Mouse (Mus musculus) cortical plate, adult 2 months (tissue): ENCODE measurements around the gene Hyal3.

ENCODE experiments used
- CTCF ChIP-seq: fragments of 200-500 bp; IDR thresholded peaks from 2 replicates; pipeline ENCODE4 v1.5.1; 2011; ENCODE audit warnings: mild to moderate bottlenecking, control low read depth, low read length; ENCODE audit not compliant: insufficient read depth; ENCODE audit errors: extremely low read depth
- POLR2A ChIP-seq: fragments of 200-500 bp; IDR thresholded peaks from 2 replicates; pipeline ENCODE4 v1.6.1; 2011; ENCODE audit warnings: mild to moderate bottlenecking, low read length, control low read depth; ENCODE audit not compliant: insufficient read depth; ENCODE audit errors: extremely low read depth

- no peak for TF ChIP-seq CTCF
- TF ChIP-seq POLR2A: no peak
These were observed 24.9 kb upstream of the Hyal3 start for GRCm38 (mm10) chr9:107555701-107556100.
